ENCODE assay signal across 8 mouse cellular contexts in genomic region chr15:77036989-77037277, GRCm38 (mm10). TPM values are rescaled to one million over a fixed set of nuclear protein-coding genes. Genes with fewer than 3 reads are reported as not detected.
DNase-seq lines count a peak whose midpoint lies in the region; ATAC-seq lines count a peak whose summit lies in the region.

No protein-coding gene starts in this region.

- peak overlapping the region; percentile 99 for H3K27ac ChIP-seq in kidney, embryonic 14.5 days (ENCODE audit: low read depth, low read length)
- H3K27ac ChIP-seq in brown adipose tissue, adult 24 weeks (replicated peaks; ENCODE audit: low read depth, low read length), result peak overlapping the region; percentile 98
- peak overlapping the region; percentile 55 for H3K27ac ChIP-seq in hindbrain, embryonic 11.5 days (ENCODE audit: low read depth, low read length)
- 0 out of 2 replicates have a peak overlapping the region, but pooled peaks have one; percentile 44 for H3K27ac ChIP-seq in midbrain, embryonic 13.5 days

- H3K27me3 ChIP-seq in kidney, embryonic 14.5 days (ENCODE audit: control insufficient read depth, insufficient read depth, low read length), result no peaks in the 10 kb centered on the region
- no peaks in the 10 kb centered on the region for H3K27me3 ChIP-seq in hindbrain, embryonic 11.5 days (ENCODE audit: control insufficient read depth, insufficient read depth, low read length)
- no peaks in the 10 kb centered on the region for H3K27me3 ChIP-seq in midbrain, embryonic 13.5 days

- H3K4me3 ChIP-seq in kidney, embryonic 14.5 days (ENCODE audit: low read length), result no peak overlapping the region
- 0 out of 2 replicates have a peak overlapping the region, but pooled peaks have one; percentile 2 for H3K4me3 ChIP-seq in brown adipose tissue, adult 24 weeks (ENCODE audit: insufficient read depth, low read depth, low read length)
- H3K4me3 ChIP-seq in hindbrain, embryonic 11.5 days (ENCODE audit: low read depth, low read length), result no peak overlapping the region
- H3K4me3 ChIP-seq in midbrain, embryonic 13.5 days (replicated peaks), result no peak overlapping the region

- peaks cover 31% of the 10 kb centered on the region for H3K4me1 ChIP-seq in kidney, embryonic 14.5 days (ENCODE audit: control insufficient read depth, insufficient read depth, low read length)
- H3K4me1 ChIP-seq in brown adipose tissue, adult 24 weeks (ENCODE audit: control insufficient read depth, insufficient read depth, insufficient read length, low read length), result peaks cover 24% of the 10 kb centered on the region
- no peaks in the 10 kb centered on the region; the same call in 1 of the 2 replicates for H3K4me1 ChIP-seq in hindbrain, embryonic 11.5 days (replicated peaks; ENCODE audit: control insufficient read depth, insufficient read depth, low read length)
- peaks cover 14% of the 10 kb centered on the region for H3K4me1 ChIP-seq in midbrain, embryonic 13.5 days (replicated peaks)

- no peaks in the 10 kb centered on the region for H3K9me3 ChIP-seq in kidney, embryonic 14.5 days (ENCODE audit: control insufficient read depth, low read length)
- no peaks in the 10 kb centered on the region for H3K9me3 ChIP-seq in hindbrain, embryonic 11.5 days (ENCODE audit: control insufficient read depth, low read length)
- H3K9me3 ChIP-seq in midbrain, embryonic 13.5 days, result no peaks in the 10 kb centered on the region

- peak overlapping the region; percentile 34; the same call in 1 of the 2 replicates for H3K9ac ChIP-seq in kidney, embryonic 14.5 days (ENCODE audit: low read depth, low read length)
- no peak overlapping the region for H3K9ac ChIP-seq in hindbrain, embryonic 11.5 days (ENCODE audit: low read depth, low read length)
- no peak overlapping the region for H3K9ac ChIP-seq in midbrain, embryonic 13.5 days (replicated peaks)

- H3K36me3 ChIP-seq in kidney, embryonic 14.5 days (ENCODE audit: control insufficient read depth, insufficient read depth, low read length), result no peaks in the 10 kb centered on the region
- no peaks in the 10 kb centered on the region for H3K36me3 ChIP-seq in hindbrain, embryonic 11.5 days (ENCODE audit: control insufficient read depth, insufficient read depth, low read length)
- no peaks in the 10 kb centered on the region for H3K36me3 ChIP-seq in midbrain, embryonic 13.5 days

- peak; percentile 28 for ATAC-seq in kidney, embryonic 14.5 days (ENCODE audit: low FRiP score, low TSS enrichment)
- ATAC-seq in hindbrain, embryonic 11.5 days (ENCODE audit: low FRiP score), result no peak
- ATAC-seq in midbrain, embryonic 13.5 days, result no peak

- no peak for DNase-seq in kidney, adult 11 months
- no peak for DNase-seq in hindbrain, embryonic 11.5 days (ENCODE audit: low spot score)
- no peak for DNase-seq in urinary bladder, postnatal 14 days (ENCODE audit: low spot score)
- no peak for DNase-seq in cerebellum, adult 11 months
- no peak for DNase-seq in spleen, adult 12 weeks (ENCODE audit: low spot score)

- 12% methylated on average over 2 of the region's 2 CpGs for WGBS in kidney, embryonic 14.5 days
- 51% methylated on average over 2 of the region's 2 CpGs for WGBS in hindbrain, embryonic 11.5 days
- WGBS in midbrain, embryonic 13.5 days, result 44% methylated on average over 2 of the region's 2 CpGs

- peak overlapping the region; percentile 21; the same call in 1 of the 2 replicates for H3K4me2 ChIP-seq in kidney, embryonic 14.5 days (replicated peaks; ENCODE audit: low read depth, low read length)
- H3K4me2 ChIP-seq in hindbrain, embryonic 11.5 days (replicated peaks; ENCODE audit: low read depth, low read length), result no peak overlapping the region
- H3K4me2 ChIP-seq in midbrain, embryonic 13.5 days (replicated peaks), result no peak overlapping the region

RNA-seq across cellular contexts. Expression of gene Apol6, which starts 7.6 kb away (rescaled TPM):
- not detected in 2 replicates for polyA plus RNA-seq in kidney, embryonic 14.5 days (2014; fragmentation: Nextera tagmentation; extraction: Ambion mirVana)
- 56.5 and 59.6 TPM in 2 replicates for polyA plus RNA-seq in brown adipose tissue, adult 24 weeks (2012; ENCODE audit: insufficient read depth, insufficient read length, missing spikeins)
- not detected in 2 replicates for polyA plus RNA-seq in hindbrain, embryonic 11.5 days (2014; fragmentation: Nextera tagmentation; extraction: Ambion mirVana)
- polyA plus RNA-seq in midbrain, embryonic 13.5 days (2015; fragmentation: Nextera tagmentation; extraction: Ambion mirVana), result not detected in 2 replicates

RNA-seq across cellular contexts. Expression of gene Mb, which starts 13.5 kb away (rescaled TPM):
- polyA plus RNA-seq in kidney, embryonic 14.5 days (2014; fragmentation: Nextera tagmentation; extraction: Ambion mirVana), result 0.60 and 0.69 TPM in 2 replicates
- 78.0 and 123 TPM in 2 replicates for polyA plus RNA-seq in brown adipose tissue, adult 24 weeks (2012; ENCODE audit: insufficient read depth, insufficient read length, missing spikeins)
- 0.39 and 0.53 TPM in 2 replicates for polyA plus RNA-seq in hindbrain, embryonic 11.5 days (2014; fragmentation: Nextera tagmentation; extraction: Ambion mirVana)
- not detected in 2 replicates for polyA plus RNA-seq in midbrain, embryonic 13.5 days (2015; fragmentation: Nextera tagmentation; extraction: Ambion mirVana)

Comparison
In these comparisons a context has a peak if more than half of its experiments do, and no peak if none do; other contexts are left out.
1. H3K27ac ChIP-seq: peak in every context shown above with its lines; median percentile 99 in kidney, embryonic 14.5 days; 98 in brown adipose tissue, adult 24 weeks; 55 in hindbrain, embryonic 11.5 days; 44 in midbrain, embryonic 13.5 days.
2. RNA of gene Apol6, which starts 7.6 kb away (polyA plus RNA-seq): 56.5 to 59.6 TPM in brown adipose tissue, adult 24 weeks; not detected in hindbrain, embryonic 11.5 days, not detected in midbrain, embryonic 13.5 days and not detected in kidney, embryonic 14.5 days; every median in the first group is over 10 times any median in the second.
3. RNA of gene Mb, which starts 13.5 kb away (polyA plus RNA-seq): 78.0 to 123 TPM in brown adipose tissue, adult 24 weeks; 0.60 to 0.69 TPM in kidney, embryonic 14.5 days, 0.39 to 0.53 TPM in hindbrain, embryonic 11.5 days and not detected in midbrain, embryonic 13.5 days; every median in the first group is over 10 times any median in the second.